8 mouse cellular contexts compared by ENCODE assay signal in the genomic region with DNA sequence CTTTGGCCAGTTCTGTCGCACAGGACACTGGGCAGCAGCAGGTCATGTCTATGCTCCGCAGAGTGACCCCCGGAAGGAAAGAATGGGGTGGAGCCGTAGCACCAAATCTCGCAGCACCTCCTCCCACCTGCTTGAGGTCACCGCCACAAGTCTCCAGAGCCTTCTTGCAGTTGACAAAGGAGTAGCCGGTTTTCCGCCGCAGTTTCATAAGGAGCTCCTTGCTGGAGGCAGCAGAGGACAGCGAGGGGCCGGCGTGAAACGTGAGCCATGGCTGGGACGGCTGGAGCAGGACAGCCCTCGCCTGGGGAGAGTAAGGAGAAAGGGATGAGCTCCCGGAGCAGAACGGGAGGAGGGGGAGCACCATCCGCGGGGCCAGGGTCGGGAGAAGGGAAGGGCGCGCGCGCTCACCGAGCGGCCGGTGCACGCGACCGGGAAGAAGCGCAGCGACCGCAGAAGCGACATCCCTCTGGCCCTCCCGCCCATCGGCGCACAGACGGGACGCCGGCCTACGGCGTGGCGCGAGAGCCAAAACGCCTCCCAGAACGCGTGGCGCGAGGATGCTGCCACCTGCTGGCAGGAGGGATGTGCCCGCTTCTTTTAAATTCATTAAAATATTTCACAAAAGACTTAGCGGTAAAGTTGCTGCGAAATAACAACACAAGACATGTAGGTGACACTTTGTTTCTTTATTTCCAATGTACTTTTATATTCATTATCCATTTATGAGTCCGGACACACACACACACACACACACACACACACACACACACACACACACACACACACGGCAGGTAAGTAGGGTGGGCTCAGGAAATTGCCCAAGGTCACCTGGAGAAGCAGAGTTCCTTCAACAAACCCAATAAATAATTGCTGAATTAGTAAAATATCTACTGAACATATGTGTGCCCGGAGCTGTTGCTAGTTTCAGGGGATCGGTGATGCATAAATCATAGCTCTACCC. TPM values are rescaled to one million over a fixed set of nuclear protein-coding genes. Genes with fewer than 3 reads are reported as not detected.
DNase-seq lines count a peak whose midpoint lies in the region; ATAC-seq lines count a peak whose summit lies in the region.

A gene (minus strand): TSS at position 505 of the 961 bp plus-strand sequence.

- no peaks in the 10 kb centered on the region for H3K27me3 ChIP-seq in heart, embryonic 13.5 days (replicated peaks)
- H3K27me3 ChIP-seq in liver, embryonic 12.5 days (replicated peaks), result no peaks in the 10 kb centered on the region; the same call in 1 of the 2 replicates
- H3K27me3 ChIP-seq in stomach, embryonic 15.5 days (replicated peaks), result no peaks in the 10 kb centered on the region

- 5% methylated on average over 56 of the region's 56 CpGs for WGBS in heart, embryonic 13.5 days
- 6% methylated on average over 53 of the region's 56 CpGs for WGBS in liver, embryonic 12.5 days (ENCODE audit: insufficient replicate concordance)
- WGBS in stomach, embryonic 15.5 days, result 5% methylated on average over 55 of the region's 56 CpGs

- peaks cover 39% of the 10 kb centered on the region for H3K36me3 ChIP-seq in heart, embryonic 13.5 days
- H3K36me3 ChIP-seq in liver, embryonic 12.5 days, result peaks cover 39% of the 10 kb centered on the region
- peaks cover 23% of the 10 kb centered on the region for H3K36me3 ChIP-seq in stomach, embryonic 15.5 days

- peak; percentile 94 for DNase-seq in CD4-positive, CD25-positive, alpha-beta regulatory T cell, adult 2 months (ENCODE audit: low read depth, low spot score)
- DNase-seq in fat pad, adult 2 months (ENCODE audit: extremely low read depth, low read depth, low spot score), result peak; percentile 18
- DNase-seq in kidney, postnatal 10 days, result peak; percentile 97
- peak; percentile 84 to 87 for DNase-seq in natural killer cell, adult 2 months (ENCODE audit: low spot score in 2 of 2)

- no peaks in the 10 kb centered on the region for H3K4me1 ChIP-seq in brown adipose tissue, adult 24 weeks (ENCODE audit: control insufficient read depth, insufficient read depth, insufficient read length, low read length)
- H3K4me1 ChIP-seq in heart, embryonic 13.5 days, result peaks cover 8% of the 10 kb centered on the region
- H3K4me1 ChIP-seq in liver, embryonic 12.5 days, result peaks cover 14% of the 10 kb centered on the region
- peaks cover 4% of the 10 kb centered on the region; the same call in 1 of the 2 replicates for H3K4me1 ChIP-seq in stomach, embryonic 15.5 days

- peak within 1 kb of the TSS; percentile 95 for H3K9ac ChIP-seq in heart, embryonic 13.5 days
- H3K9ac ChIP-seq in liver, embryonic 12.5 days, result peak within 1 kb of the TSS; percentile 86
- H3K9ac ChIP-seq in stomach, embryonic 15.5 days, result peak within 1 kb of the TSS; percentile 76

- no peaks in the 10 kb centered on the region for H3K9me3 ChIP-seq in heart, embryonic 13.5 days
- H3K9me3 ChIP-seq in liver, embryonic 12.5 days (replicated peaks), result no peaks in the 10 kb centered on the region
- no peaks in the 10 kb centered on the region for H3K9me3 ChIP-seq in stomach, embryonic 15.5 days

- H3K4me3 ChIP-seq in brown adipose tissue, adult 24 weeks (ENCODE audit: insufficient read depth, low read depth, low read length), result peak within 1 kb of the TSS; percentile 82
- H3K4me3 ChIP-seq in heart, embryonic 13.5 days, result peak within 1 kb of the TSS; percentile 95
- peak within 1 kb of the TSS; percentile 87 for H3K4me3 ChIP-seq in liver, embryonic 12.5 days
- H3K4me3 ChIP-seq in stomach, embryonic 15.5 days (replicated peaks), result peak within 1 kb of the TSS; percentile 89

- H3K4me2 ChIP-seq in heart, embryonic 13.5 days, result peak within 1 kb of the TSS; percentile 86
- peak within 1 kb of the TSS; percentile 94 for H3K4me2 ChIP-seq in liver, embryonic 12.5 days
- H3K4me2 ChIP-seq in stomach, embryonic 15.5 days, result peak within 1 kb of the TSS; percentile 67

- H3K27ac ChIP-seq in brown adipose tissue, adult 24 weeks (replicated peaks; ENCODE audit: low read depth, low read length), result peak within 1 kb of the TSS; percentile 47
- H3K27ac ChIP-seq in heart, embryonic 13.5 days (replicated peaks), result peak within 1 kb of the TSS; percentile 78
- peak within 1 kb of the TSS; percentile 75 for H3K27ac ChIP-seq in liver, embryonic 12.5 days
- H3K27ac ChIP-seq in stomach, embryonic 15.5 days, result peak within 1 kb of the TSS; percentile 77; the same call in 1 of the 2 replicates

- peak; percentile 72; the same call in 1 of the 2 replicates for ATAC-seq in heart, embryonic 13.5 days (ENCODE audit: extremely low read depth, insufficient number of reproducible peaks, low FRiP score, low TSS enrichment)
- peak; percentile 87 for ATAC-seq in liver, embryonic 12.5 days
- ATAC-seq in stomach, embryonic 15.5 days (ENCODE audit: insufficient read depth, low FRiP score, low read depth), result peak; percentile 84

RNA-seq across cellular contexts. Expression of the gene that starts here (rescaled TPM):
- polyA plus RNA-seq in brown adipose tissue, adult 24 weeks (2012; ENCODE audit: insufficient read depth, insufficient read length, missing spikeins), result 67.3 and 73.2 TPM in 2 replicates
- polyA plus RNA-seq in heart, embryonic 13.5 days (2015; fragmentation: Nextera tagmentation; extraction: Ambion mirVana), result 86.6 and 92.5 TPM in 2 replicates
- polyA plus RNA-seq in liver, embryonic 12.5 days (2016; fragmentation: Nextera tagmentation; extraction: Ambion mirVana), result 72.3 and 75.5 TPM in 2 replicates
- 79.9 and 85.2 TPM in 2 replicates for polyA plus RNA-seq in stomach, embryonic 15.5 days (2015; fragmentation: Nextera tagmentation; extraction: Ambion mirVana)

Comparison
In these comparisons a context has a peak if more than half of its experiments do, and no peak if none do; other contexts are left out.
1. Peak in every context shown above with its lines: DNase-seq, ATAC-seq, H3K4me3 ChIP-seq and H3K27ac ChIP-seq.
2. DNase-seq: peak in every context shown above with its lines; median percentile 97 in kidney, postnatal 10 days; 94 in CD4-positive, CD25-positive, alpha-beta regulatory T cell, adult 2 months; 86 in natural killer cell, adult 2 months; 18 in fat pad, adult 2 months.